Mouse (Mus musculus) forebrain, embryonic 16.5 days (tissue): ENCODE data around the gene Prss22. TPM values are rescaled to one million over a fixed set of nuclear protein-coding genes. Genes with fewer than 3 reads are reported as not detected.

Source experiments
- ATAC-seq: fragments of 200-750 bp; cut with Nextera tagmentation; 2 replicates; pipeline ENCODE4 v1.8.0; 2017; ENCODE audit warnings: mild to moderate bottlenecking, moderate library complexity
- H3K27ac ChIP-seq: fragments of 300-500 bp; sonication (generic); 2 replicates; pipeline ENCODE4 v1.5.1; 2014; ENCODE audit warnings: low read length, control low read depth
- H3K27me3 ChIP-seq: fragments of 300-500 bp; sonication (generic); replicated peaks from 2 replicates; pipeline ENCODE4 v1.6.1; 2014; ENCODE audit warnings: low read length; ENCODE audit not compliant: control insufficient read depth, insufficient read depth
- H3K36me3 ChIP-seq: fragments of 300-500 bp; sonication (generic); 2 replicates; pipeline ENCODE4 v1.6.1; 2014; ENCODE audit not compliant: control insufficient read depth, insufficient read depth
- H3K4me1 ChIP-seq: fragments of 300-500 bp; sonication (generic); replicated peaks from 2 replicates; pipeline ENCODE4 v1.6.1; 2014; ENCODE audit warnings: low read length; ENCODE audit not compliant: control insufficient read depth, insufficient read depth
- H3K4me2 ChIP-seq: fragments of 300-500 bp; sonication (generic); 2 replicates; pipeline ENCODE4 v1.6.1; 2014; ENCODE audit warnings: mild to moderate bottlenecking, low read length, control low read depth
- H3K4me3 ChIP-seq: fragments of 300-500 bp; sonication (generic); replicated peaks from 2 replicates; pipeline ENCODE4 v1.5.1; 2014; ENCODE audit warnings: mild to moderate bottlenecking, low read length, control low read depth
- H3K9ac ChIP-seq: fragments of 300-500 bp; sonication (generic); replicated peaks from 2 replicates; pipeline ENCODE4 v1.6.1; 2014; ENCODE audit warnings: low read depth, low read length, control low read depth
- H3K9me3 ChIP-seq: fragments of 300-500 bp; sonication (generic); 2 replicates; pipeline ENCODE4 v1.6.1; 2016; ENCODE audit warnings: low read length; ENCODE audit not compliant: control insufficient read depth
- WGBS: fragments of 180-500 bp; shearing (Covaris S2); extraction: QIAGEN DNeasy Blood & Tissue Kit; methylation state at CpG from one replicate; pipeline ENCODE4 v1.1.7; 2014; 5-methylcytosine and 5-hydroxymethylcytosine counted together
- polyA plus RNA-seq: library from polyadenylated mRNA; unstranded; fragments of >200 nt; fragmentation: Nextera tagmentation; extraction: Ambion mirVana; gene quantifications from 2 replicates; pipeline ENCODE4 v1.2.1, GENCODE M21; 2015

Prss22 gene
- polyA plus RNA-seq, 1 experiment from 2014 or later: not detected

- Histone ChIP-seq H3K9ac (no peak overlapping the region), H3K27me3 (no peaks in the 10 kb centered on the region), H3K4me1 (no peaks in the 10 kb centered on the region), H3K4me3 (no peak overlapping the region), H3K4me2 (no peak overlapping the region), H3K36me3 (no peaks in the 10 kb centered on the region), H3K9me3 (no peaks in the 10 kb centered on the region), H3K27ac (no peak overlapping the region)
- no peak for ATAC-seq
- WGBS: 77% methylated on average over 1 of the region's 1 CpGs
These were observed 12.9 kb downstream of the Prss22 start for GRCm38 (mm10) chr17:23984989-23985388.

GRCm38 (mm10) chr17:23982912-23983311 lies 15.0 kb downstream of the Prss22 start:
- Histone ChIP-seq H3K4me2 (no peak overlapping the region), H3K9ac (no peak overlapping the region), H3K27ac (no peak overlapping the region), H3K4me1 (no peaks in the 10 kb centered on the region), H3K4me3 (no peak overlapping the region), H3K36me3 (no peaks in the 10 kb centered on the region), H3K27me3 (no peaks in the 10 kb centered on the region), H3K9me3 (no peaks in the 10 kb centered on the region)
- 74% methylated on average over 4 of the region's 4 CpGs for WGBS
- no peak for ATAC-seq

- no peaks in the 10 kb centered on the region for H3K4me1 ChIP-seq
- H3K36me3 ChIP-seq: no peaks in the 10 kb centered on the region
- ATAC-seq: no peak
- no peak within 1 kb of the TSS for H3K4me2 ChIP-seq
- H3K4me3 ChIP-seq: no peak within 1 kb of the TSS
- no peaks in the 10 kb centered on the region for H3K27me3 ChIP-seq
- no peaks in the 10 kb centered on the region for H3K9me3 ChIP-seq
- H3K9ac ChIP-seq: no peak within 1 kb of the TSS
- 84% methylated on average over 10 of the region's 10 CpGs for WGBS
- no peak within 1 kb of the TSS for H3K27ac ChIP-seq
These were observed 17.5 kb downstream of the Prss22 start, which contains the start of gene Prss30 for GRCm38 (mm10) chr17:23980297-23980909. Prss30 (minus strand) TSS chr17:23980566.

GRCm38 (mm10) chr17:23979471-23979870 lies 18.4 kb downstream of the Prss22 start:
- Histone ChIP-seq H3K4me3 (no peak overlapping the region), H3K4me1 (no peaks in the 10 kb centered on the region), H3K27me3 (no peaks in the 10 kb centered on the region), H3K9ac (no peak overlapping the region), H3K36me3 (no peaks in the 10 kb centered on the region), H3K4me2 (no peak overlapping the region), H3K27ac (no peak overlapping the region), H3K9me3 (no peaks in the 10 kb centered on the region)
- ATAC-seq: no peak
- 81% methylated on average over 3 of the region's 3 CpGs for WGBS

GRCm38 (mm10) chr17:23976665-23977064 lies 21.2 kb downstream of the Prss22 start:
- Histone ChIP-seq H3K4me3 (no peak overlapping the region), H3K4me2 (no peak overlapping the region), H3K9me3 (no peaks in the 10 kb centered on the region), H3K27ac (no peak overlapping the region), H3K27me3 (no peaks in the 10 kb centered on the region), H3K36me3 (no peaks in the 10 kb centered on the region), H3K9ac (no peak overlapping the region), H3K4me1 (no peaks in the 10 kb centered on the region)
- WGBS: 72% methylated on average over 4 of the region's 4 CpGs
- no peak for ATAC-seq

- no peaks in the 10 kb centered on the region for H3K4me1 ChIP-seq
- no peak overlapping the region for H3K9ac ChIP-seq
- H3K36me3 ChIP-seq: no peaks in the 10 kb centered on the region
- ATAC-seq: no peak
- no peaks in the 10 kb centered on the region for H3K9me3 ChIP-seq
- H3K4me2 ChIP-seq: no peak overlapping the region
- no peak overlapping the region for H3K27ac ChIP-seq
- H3K4me3 ChIP-seq: no peak overlapping the region
- H3K27me3 ChIP-seq: no peaks in the 10 kb centered on the region
- 82% methylated on average over 9 of the region's 9 CpGs for WGBS
These were observed 26.6 kb downstream of the Prss22 start for GRCm38 (mm10) chr17:23971315-23971714.

GRCm38 (mm10) chr17:23969231-23969630 lies 28.7 kb downstream of the Prss22 start:
- Histone ChIP-seq H3K9me3 (no peaks in the 10 kb centered on the region), H3K4me3 (no peak overlapping the region), H3K27me3 (no peaks in the 10 kb centered on the region), H3K4me2 (no peak overlapping the region), H3K9ac (no peak overlapping the region), H3K36me3 (no peaks in the 10 kb centered on the region), H3K27ac (no peak overlapping the region), H3K4me1 (peaks cover 3% of the 10 kb centered on the region; the same call in 1 of the 2 replicates)
- 3% methylated on average over 1 of the region's 1 CpGs for WGBS
- no peak for ATAC-seq

- Histone ChIP-seq H3K36me3 (no peaks in the 10 kb centered on the region), H3K9me3 (no peaks in the 10 kb centered on the region), H3K27me3 (no peaks in the 10 kb centered on the region), H3K4me2 (no peak overlapping the region), H3K9ac (no peak overlapping the region), H3K4me1 (peaks cover 3% of the 10 kb centered on the region; the same call in 1 of the 2 replicates), H3K27ac (no peak overlapping the region), H3K4me3 (no peak overlapping the region)
- WGBS: 56% methylated on average over 2 of the region's 2 CpGs
- no peak for ATAC-seq
These were observed 29.1 kb downstream of the Prss22 start for GRCm38 (mm10) chr17:23968780-23969179.

- Histone ChIP-seq H3K9me3 (no peaks in the 10 kb centered on the region), H3K4me1 (peaks cover 3% of the 10 kb centered on the region; the same call in 1 of the 2 replicates), H3K9ac (no peak overlapping the region), H3K27ac (no peak overlapping the region), H3K4me3 (no peak overlapping the region), H3K4me2 (no peak overlapping the region), H3K27me3 (no peaks in the 10 kb centered on the region; the same call in 1 of the 2 replicates), H3K36me3 (no peaks in the 10 kb centered on the region)
- ATAC-seq: no peak
- WGBS: 85% methylated on average over 10 of the region's 10 CpGs
These were observed 31.1 kb downstream of the Prss22 start for GRCm38 (mm10) chr17:23966658-23967401.
